Mouse (Mus musculus): ENCODE data around the gene Gbe1. TPM values are rescaled to one million over a fixed set of nuclear protein-coding genes. Genes with fewer than 3 reads are reported as not detected.
A peak's percentile ranks its signal among the peaks of the same experiment; 100 is the strongest.

Gbe1 gene
- polyA plus RNA-seq (2016; fragmentation: Nextera tagmentation; extraction: Ambion mirVana) = 11.2 and 12.4 TPM in 2 replicates

DNA sequence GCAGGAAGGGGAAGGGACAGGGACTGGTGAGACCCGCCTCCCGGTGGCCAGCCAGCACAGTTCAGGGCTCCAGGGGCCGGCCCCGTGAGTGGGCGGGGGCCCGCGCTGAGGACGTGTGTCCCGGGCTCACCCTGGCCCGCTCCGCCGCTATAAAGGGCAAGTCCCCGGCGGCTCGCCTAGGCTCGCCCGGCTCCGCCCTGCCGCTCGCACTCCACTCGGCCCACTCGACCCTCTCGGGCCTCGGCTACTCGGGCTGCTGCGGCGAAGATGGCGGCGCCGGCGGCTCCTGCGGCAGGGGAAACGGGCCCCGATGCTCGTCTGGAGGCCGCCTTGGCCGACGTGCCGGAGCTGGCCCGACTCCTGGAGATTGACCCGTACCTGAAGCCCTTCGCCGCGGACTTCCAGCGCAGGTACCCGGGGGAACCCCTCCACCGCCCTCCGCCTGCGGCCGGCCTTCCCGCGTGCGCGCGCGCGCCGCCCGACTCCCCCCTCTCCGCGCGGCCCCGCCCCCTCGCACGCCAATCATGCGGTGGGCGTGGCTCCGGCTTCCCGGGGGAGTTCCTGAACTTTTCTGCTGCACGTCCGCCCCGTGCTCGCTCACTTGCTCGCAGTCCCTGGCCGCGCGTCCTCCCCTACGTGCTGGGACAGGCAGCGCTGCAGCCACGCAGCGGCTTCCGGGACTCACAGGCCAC lies at the start of gene Gbe1:
Gbe1 (plus strand) TSS at position 64 of the 692 bp plus-strand sequence.
- no peaks in the 10 kb centered on the region for H3K27me3 ChIP-seq (replicated peaks)
- H3K36me3 ChIP-seq = no peaks in the 10 kb centered on the region
- under 1% methylated on average over 79 of the region's 82 CpGs for WGBS
- peak within 1 kb of the TSS; percentile 60 for H3K4me3 ChIP-seq
- no peaks in the 10 kb centered on the region for H3K9me3 ChIP-seq
- H3K27ac ChIP-seq = peak within 1 kb of the TSS; percentile 38; the same call in 1 of the 2 replicates
- ATAC-seq (ENCODE audit: low FRiP score, low read depth) = peak; percentile 99
- peak within 1 kb of the TSS; percentile 69 for H3K4me2 ChIP-seq (replicated peaks)
- H3K4me1 ChIP-seq = peaks cover 6% of the 10 kb centered on the region; the same call in 1 of the 2 replicates
- peak within 1 kb of the TSS; percentile 79 for H3K9ac ChIP-seq

DNA sequence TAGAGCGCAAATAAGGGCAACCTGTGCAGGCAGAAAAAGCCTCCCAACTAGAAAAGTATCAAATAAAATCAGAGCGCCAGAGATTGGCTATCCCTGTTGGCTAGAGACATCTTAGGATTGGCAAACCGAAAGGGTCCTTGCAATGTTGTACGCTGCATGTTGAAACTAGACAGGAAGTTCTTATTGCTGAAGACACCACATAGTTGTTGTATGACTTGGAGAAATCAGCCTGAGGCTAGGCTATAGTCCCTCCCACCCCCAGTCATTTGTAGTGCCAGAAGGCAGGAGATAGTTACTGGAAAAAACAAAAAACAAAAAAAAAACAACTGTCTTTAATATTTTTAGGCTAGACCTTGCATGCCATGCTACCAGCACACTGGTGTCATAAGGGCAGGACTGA lies 3.1 kb upstream of the Gbe1 start:
- no peak overlapping the region for H3K9ac ChIP-seq
- no peak for ATAC-seq (ENCODE audit: low FRiP score, low read depth)
- peaks cover 6% of the 10 kb centered on the region; the same call in 1 of the 2 replicates for H3K4me1 ChIP-seq
- H3K9me3 ChIP-seq = no peaks in the 10 kb centered on the region
- no peaks in the 10 kb centered on the region for H3K36me3 ChIP-seq
- H3K27me3 ChIP-seq (replicated peaks) = no peaks in the 10 kb centered on the region
- no peak overlapping the region for H3K4me2 ChIP-seq (replicated peaks)
- H3K4me3 ChIP-seq = no peak overlapping the region
- 94% methylated on average over 4 of the region's 4 CpGs for WGBS
- H3K27ac ChIP-seq = no peak overlapping the region

DNA sequence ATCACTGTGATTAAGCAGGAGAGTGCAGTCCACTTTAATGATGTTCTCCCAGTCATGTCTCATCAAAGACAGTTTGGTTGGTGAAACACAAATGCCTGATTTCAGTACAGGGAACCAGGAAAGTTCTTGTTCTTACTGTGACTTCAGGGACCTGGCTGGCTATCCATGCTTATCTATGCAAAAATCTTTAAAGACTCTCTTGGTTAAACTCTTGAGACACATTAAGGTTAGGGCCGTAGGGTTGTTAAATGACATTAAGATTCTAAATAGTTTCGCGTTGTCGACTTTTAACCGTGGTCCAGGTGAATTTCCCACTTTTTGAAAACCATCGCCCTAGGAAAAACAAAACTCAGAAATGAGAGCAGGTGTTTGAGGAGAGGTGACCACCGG lies 258 bp upstream of the Gbe1 start:
- H3K36me3 ChIP-seq = no peaks in the 10 kb centered on the region
- H3K4me3 ChIP-seq = peak overlapping the region; percentile 60
- 3% methylated on average over 7 of the region's 7 CpGs for WGBS
- H3K9ac ChIP-seq = peak overlapping the region; percentile 79
- H3K4me2 ChIP-seq (replicated peaks) = peak overlapping the region; percentile 69
- peak overlapping the region; percentile 38; the same call in 1 of the 2 replicates for H3K27ac ChIP-seq
- no peaks in the 10 kb centered on the region for H3K27me3 ChIP-seq (replicated peaks)
- ATAC-seq (ENCODE audit: low FRiP score, low read depth) = no peak
- H3K4me1 ChIP-seq = peaks cover 6% of the 10 kb centered on the region; the same call in 1 of the 2 replicates
- no peaks in the 10 kb centered on the region for H3K9me3 ChIP-seq

- ATAC-seq (ENCODE audit: low FRiP score, low read depth) = no peak; the same call in 1 of the 2 replicates
- peaks cover 6% of the 10 kb centered on the region; the same call in 1 of the 2 replicates for H3K4me1 ChIP-seq
- WGBS = under 1% methylated on average over 9 of the region's 9 CpGs
These were observed 805 bp downstream of the Gbe1 start for GRCm38 (mm10) chr16:70314578-70314930.

GRCm38 (mm10) chr16:70315261-70315660 lies 1.5 kb downstream of the Gbe1 start:
- Histone ChIP-seq H3K36me3 (no peaks in the 10 kb centered on the region), H3K9ac (no peak overlapping the region), H3K4me1 (peaks cover 6% of the 10 kb centered on the region; the same call in 1 of the 2 replicates), H3K9me3 (no peaks in the 10 kb centered on the region), H3K4me2 (replicated peaks) (no peak overlapping the region), H3K4me3 (no peak overlapping the region), H3K27ac (no peak overlapping the region), H3K27me3 (replicated peaks) (no peaks in the 10 kb centered on the region)
- ATAC-seq (ENCODE audit: low FRiP score, low read depth) = no peak
- WGBS = 48% methylated on average over 3 of the region's 3 CpGs

More at GRCm38 (mm10) chr16:70314578-70314930, 805 bp downstream of the Gbe1 start:
- Histone ChIP-seq H3K4me2 (replicated peaks) (peak overlapping the region; percentile 69), H3K9ac (peak overlapping the region; percentile 79), H3K36me3 (no peaks in the 10 kb centered on the region), H3K4me3 (peak overlapping the region; percentile 60), H3K27ac (no peak overlapping the region), H3K27me3 (replicated peaks) (no peaks in the 10 kb centered on the region), H3K9me3 (no peaks in the 10 kb centered on the region)

DNA sequence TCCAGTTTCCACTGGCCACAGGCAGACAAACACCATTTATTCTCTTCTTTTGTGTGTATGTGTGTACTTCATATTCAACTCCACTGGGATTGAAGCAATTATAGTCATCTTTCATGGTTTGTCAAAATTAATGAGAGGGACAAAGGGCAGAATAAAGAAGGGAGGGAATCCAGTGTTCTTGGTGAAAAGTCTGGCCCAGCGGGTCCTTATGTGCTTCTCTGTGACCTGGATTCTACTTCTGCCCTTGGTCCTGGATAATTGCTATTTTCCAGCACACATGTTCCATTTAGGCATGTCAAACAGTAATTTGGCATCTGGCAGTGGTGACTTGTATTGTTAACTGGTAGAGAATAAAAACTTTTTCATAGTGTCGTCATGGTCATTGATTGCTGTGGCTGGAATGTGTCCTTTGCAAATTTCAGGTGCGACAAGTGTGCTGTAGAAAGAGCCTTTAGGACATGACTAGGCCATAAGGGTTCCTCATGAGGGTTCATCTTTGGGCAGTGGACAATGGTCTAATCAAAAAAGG lies 2.2 kb downstream of the Gbe1 start:
- peaks cover 6% of the 10 kb centered on the region; the same call in 1 of the 2 replicates for H3K4me1 ChIP-seq
- ATAC-seq (ENCODE audit: low FRiP score, low read depth) = no peak
- H3K36me3 ChIP-seq = no peaks in the 10 kb centered on the region
- no peaks in the 10 kb centered on the region for H3K27me3 ChIP-seq (replicated peaks)
- WGBS = 47% methylated on average over 3 of the region's 3 CpGs
- no peak overlapping the region for H3K4me2 ChIP-seq (replicated peaks)
- no peak overlapping the region for H3K4me3 ChIP-seq
- no peak overlapping the region for H3K27ac ChIP-seq
- H3K9me3 ChIP-seq = no peaks in the 10 kb centered on the region
- no peak overlapping the region for H3K9ac ChIP-seq

- Histone ChIP-seq H3K36me3 (no peaks in the 10 kb centered on the region), H3K4me1 (no peaks in the 10 kb centered on the region; the same call in 1 of the 2 replicates), H3K4me2 (replicated peaks) (no peak overlapping the region), H3K27me3 (replicated peaks) (no peaks in the 10 kb centered on the region), H3K27ac (no peak overlapping the region), H3K4me3 (no peak overlapping the region), H3K9me3 (no peaks in the 10 kb centered on the region), H3K9ac (no peak overlapping the region)
- no peak for ATAC-seq (ENCODE audit: low FRiP score, low read depth)
- WGBS = 91% methylated on average over 6 of the region's 6 CpGs
These were observed 5.6 kb downstream of the Gbe1 start for GRCm38 (mm10) chr16:70319388-70319787.

- no peak for ATAC-seq (ENCODE audit: low FRiP score, low read depth)
- no peak overlapping the region for H3K4me2 ChIP-seq (replicated peaks)
- H3K9ac ChIP-seq = no peak overlapping the region
- 82% methylated on average over 10 of the region's 10 CpGs for WGBS
- no peaks in the 10 kb centered on the region for H3K36me3 ChIP-seq
- no peak overlapping the region for H3K27ac ChIP-seq
- H3K27me3 ChIP-seq (replicated peaks) = no peaks in the 10 kb centered on the region
- no peaks in the 10 kb centered on the region for H3K9me3 ChIP-seq
- H3K4me3 ChIP-seq = no peak overlapping the region
- H3K4me1 ChIP-seq = no peaks in the 10 kb centered on the region; the same call in 1 of the 2 replicates
These were observed 7.0 kb downstream of the Gbe1 start for GRCm38 (mm10) chr16:70320612-70321280.

DNA sequence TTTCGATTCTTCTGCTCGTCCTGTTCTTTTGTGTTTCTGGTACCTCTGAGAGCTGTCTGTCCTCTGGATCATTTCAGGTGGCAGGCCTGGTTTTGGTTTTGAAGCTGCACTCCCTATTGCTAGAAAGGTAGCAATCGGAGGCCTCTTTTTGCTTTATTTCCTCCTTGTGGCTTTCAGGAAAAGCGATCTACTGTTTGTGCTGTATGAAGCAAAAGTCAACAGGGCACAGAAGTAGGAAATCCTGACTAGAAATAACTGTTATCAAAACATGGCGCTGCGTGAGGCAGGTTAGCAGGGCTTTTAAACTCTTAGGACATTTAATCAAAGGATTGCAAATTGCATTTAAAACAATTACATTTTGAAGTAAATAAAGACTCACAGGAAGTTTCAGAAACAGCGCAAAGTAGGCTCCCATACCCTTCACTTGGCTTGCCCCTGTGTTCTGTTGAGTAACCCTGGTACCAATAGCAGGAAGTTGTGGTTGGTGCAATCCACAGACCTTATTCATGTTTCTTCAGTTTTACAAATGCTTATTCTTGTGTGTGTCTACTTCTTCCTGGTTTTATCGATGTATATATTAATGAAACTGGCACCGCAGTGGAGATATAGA lies 12.7 kb downstream of the Gbe1 start:
- Histone ChIP-seq H3K4me1 (no peaks in the 10 kb centered on the region), H3K9me3 (no peaks in the 10 kb centered on the region), H3K27me3 (replicated peaks) (no peaks in the 10 kb centered on the region), H3K36me3 (no peaks in the 10 kb centered on the region), H3K4me3 (no peak overlapping the region), H3K27ac (no peak overlapping the region), H3K9ac (no peak overlapping the region), H3K4me2 (replicated peaks) (no peak overlapping the region)
- WGBS = 91% methylated on average over 9 of the region's 9 CpGs
- ATAC-seq (ENCODE audit: low FRiP score, low read depth) = no peak

DNA sequence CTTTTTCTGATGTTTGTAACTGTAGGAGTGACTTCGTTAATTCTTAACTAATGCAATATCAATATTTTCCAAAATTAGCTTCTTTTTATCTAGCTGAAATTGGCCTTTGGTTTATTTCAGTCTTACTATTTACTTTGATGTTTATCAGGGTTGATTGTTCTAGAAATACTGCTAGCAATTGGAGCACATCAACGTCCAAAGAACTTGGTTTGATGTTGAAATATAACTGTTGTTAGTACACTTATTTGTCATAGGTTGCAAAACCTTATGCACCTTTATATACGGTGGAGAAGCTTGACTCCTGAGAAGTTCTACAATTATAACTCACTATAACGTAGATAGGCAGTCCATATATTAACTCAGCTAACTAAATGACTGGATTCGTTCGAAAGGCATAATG lies 14.8 kb downstream of the Gbe1 start:
- Histone ChIP-seq H3K4me3 (no peak overlapping the region), H3K4me2 (replicated peaks) (no peak overlapping the region), H3K36me3 (no peaks in the 10 kb centered on the region), H3K27ac (no peak overlapping the region), H3K9me3 (no peaks in the 10 kb centered on the region), H3K9ac (no peak overlapping the region), H3K4me1 (no peaks in the 10 kb centered on the region), H3K27me3 (replicated peaks) (no peaks in the 10 kb centered on the region)
- 93% methylated on average over 6 of the region's 6 CpGs for WGBS
- ATAC-seq (ENCODE audit: low FRiP score, low read depth) = no peak

DNA sequence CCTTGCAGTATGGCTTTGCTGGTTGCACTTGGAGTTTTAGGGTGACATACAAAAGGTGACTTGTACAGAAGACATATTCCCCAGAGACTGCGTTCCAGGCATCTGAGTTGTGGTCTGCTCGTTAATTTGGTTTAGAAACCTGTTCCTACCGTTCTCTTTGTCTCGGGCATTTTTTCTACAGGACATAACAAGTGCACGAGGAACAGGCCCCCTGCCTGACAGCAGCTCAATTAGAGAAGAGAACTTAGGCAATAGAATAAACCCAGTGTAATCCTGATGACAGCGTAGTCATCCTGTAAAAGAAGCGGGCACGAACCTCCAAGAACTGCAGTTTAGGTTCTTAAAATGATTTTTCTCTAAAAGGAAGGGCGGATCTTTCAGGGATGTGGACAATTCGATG lies 15.3 kb downstream of the Gbe1 start:
- H3K9me3 ChIP-seq = no peaks in the 10 kb centered on the region
- H3K27me3 ChIP-seq (replicated peaks) = no peaks in the 10 kb centered on the region
- no peak for ATAC-seq (ENCODE audit: low FRiP score, low read depth)
- H3K4me3 ChIP-seq = no peak overlapping the region
- no peak overlapping the region for H3K27ac ChIP-seq
- no peaks in the 10 kb centered on the region for H3K4me1 ChIP-seq
- WGBS = 79% methylated on average over 10 of the region's 10 CpGs
- no peak overlapping the region for H3K4me2 ChIP-seq (replicated peaks)
- H3K36me3 ChIP-seq = no peaks in the 10 kb centered on the region
- H3K9ac ChIP-seq = no peak overlapping the region

- ATAC-seq (ENCODE audit: low FRiP score, low read depth) = no peak
- WGBS = 76% methylated on average over 6 of the region's 6 CpGs
- no peak overlapping the region for H3K4me3 ChIP-seq
- H3K9me3 ChIP-seq = no peaks in the 10 kb centered on the region
- H3K4me1 ChIP-seq = no peaks in the 10 kb centered on the region
- no peak overlapping the region for H3K9ac ChIP-seq
- no peaks in the 10 kb centered on the region for H3K36me3 ChIP-seq
- H3K4me2 ChIP-seq (replicated peaks) = no peak overlapping the region
- H3K27ac ChIP-seq = no peak overlapping the region
- no peaks in the 10 kb centered on the region for H3K27me3 ChIP-seq (replicated peaks)
These were observed 15.7 kb downstream of the Gbe1 start for GRCm38 (mm10) chr16:70329471-70329870.

Measured in neural tube, embryonic 12.5 days (tissue).